Mouse (Mus musculus) erythroblast, embryonic 14.5 days (primary cell): Measurements from ENCODE around the gene Pnliprp2.

ENCODE experiments used
- GATA1 ChIP-seq: IDR thresholded peaks from 2 replicates; pipeline ENCODE4 v1.6.1; 2012; ENCODE audit warnings: low read length, inconsistent platforms, mixed read lengths
- TAL1 ChIP-seq: IDR thresholded peaks from 3 replicates; pipeline ENCODE4 v1.6.1; 2012; ENCODE audit warnings: low read length, inconsistent platforms, mixed read lengths

DNA sequence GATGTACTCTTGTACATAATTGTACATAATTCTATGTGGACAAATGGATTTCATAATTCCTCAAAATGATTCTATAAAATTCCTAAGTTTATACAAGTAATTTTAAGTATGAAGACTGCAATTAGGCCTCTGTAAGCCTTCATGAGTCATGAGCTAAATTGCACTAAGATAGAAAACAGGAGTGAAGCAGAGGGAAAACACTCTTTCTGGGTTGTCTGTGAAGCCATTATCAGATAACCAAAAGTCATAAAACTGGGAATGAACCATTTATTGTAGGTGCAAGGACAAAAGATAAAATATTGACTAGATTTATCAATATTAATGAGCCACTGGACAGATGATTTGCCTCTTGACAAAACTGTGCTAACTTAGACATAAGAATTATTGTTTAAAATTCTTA is 39.1 kb upstream of the Pnliprp2 start:
- TF ChIP-seq TAL1, result no peak
- no peak for TF ChIP-seq GATA1
